Mouse (Mus musculus) C2C12 (cell line): ENCODE measurements around the gene B3gnt3. TPM values are rescaled to one million over a fixed set of nuclear protein-coding genes. Genes with fewer than 3 reads are reported as not detected.
"Not testable (repeated sequence)": the region's sequence is repeated elsewhere in the genome, so short reads cannot be mapped to it uniquely, and the experiment has no call there.

Experiments used
- H3K27me3 ChIP-seq: one replicate; pipeline ENCODE4 v1.6.1; 2011; ENCODE audit not compliant: control insufficient read depth, insufficient read depth, insufficient read length
- H3K36me3 ChIP-seq: one replicate; pipeline ENCODE4 v1.6.1; 2011; ENCODE audit not compliant: control insufficient read depth, insufficient read depth
- H3K4me3 ChIP-seq: one replicate; pipeline ENCODE4 v1.5.1; 2011; ENCODE audit warnings: mild to moderate bottlenecking, control low read depth; ENCODE audit not compliant: poor library complexity, insufficient read depth, severe bottlenecking
- H3K79me2 ChIP-seq: one replicate; pipeline ENCODE4 v1.6.1; 2011; ENCODE audit not compliant: control insufficient read depth, insufficient read depth
- H3K79me3 ChIP-seq: one replicate; pipeline ENCODE4 v1.6.1; 2011; ENCODE audit warnings: low read depth, control low read depth
- H3ac ChIP-seq: one replicate; pipeline ENCODE3; 2011; ENCODE audit warnings: low read depth; ENCODE audit not compliant: control insufficient read depth, insufficient read length
- CEBPB ChIP-seq: IDR thresholded peaks from one replicate; pipeline ENCODE4 v1.6.1; 2011; ENCODE audit warnings: low read depth, mild to moderate bottlenecking, control low read depth, moderate library complexity
- CTCF ChIP-seq: IDR thresholded peaks from one replicate; pipeline ENCODE4 v1.5.1; 2011; ENCODE audit not compliant: control insufficient read depth, insufficient read depth, insufficient read length
- FOSL1 ChIP-seq: IDR thresholded peaks from one replicate; pipeline ENCODE4 v1.8.0; 2011; ENCODE audit warnings: mild to moderate bottlenecking, low read length; ENCODE audit not compliant: poor library complexity, insufficient read depth, severe bottlenecking
- MAX ChIP-seq: IDR thresholded peaks from one replicate; pipeline ENCODE4 v1.6.1; 2011; ENCODE audit warnings: mild to moderate bottlenecking, control low read depth
- MYOD1 ChIP-seq: IDR thresholded peaks from one replicate; pipeline ENCODE4 v1.6.1; 2011; ENCODE audit warnings: low read depth; ENCODE audit not compliant: control insufficient read depth, insufficient read length
- MYOG ChIP-seq: IDR thresholded peaks from one replicate; pipeline ENCODE4 v1.6.1; 2011; ENCODE audit not compliant: control insufficient read depth, insufficient read length; ENCODE audit errors: extremely low read depth
- USF1 ChIP-seq: IDR thresholded peaks from one replicate; pipeline ENCODE4 v1.6.1; 2011; ENCODE audit warnings: low read depth, mild to moderate bottlenecking, control low read depth, moderate library complexity
- long read RNA-seq, 2 experiments: library from polyadenylated mRNA; unstranded; transcript quantifications; one replicate each; pipeline ENCODE4 v2.0.0; 2019 to 2020
- polyA plus RNA-seq: library from polyadenylated mRNA; unstranded; fragments of >200 nt; fragmentation: generic; extraction: Trizol; gene quantifications from one replicate; pipeline ENCODE4 v1.2.1, GENCODE M21; 2012; ENCODE audit warnings: missing spikeins

The B3gnt3 gene
- polyA plus RNA-seq = 0.02 TPM
- long read RNA-seq, experiment 1 = 0 reads
- long read RNA-seq, experiment 2 = 0 reads

DNA sequence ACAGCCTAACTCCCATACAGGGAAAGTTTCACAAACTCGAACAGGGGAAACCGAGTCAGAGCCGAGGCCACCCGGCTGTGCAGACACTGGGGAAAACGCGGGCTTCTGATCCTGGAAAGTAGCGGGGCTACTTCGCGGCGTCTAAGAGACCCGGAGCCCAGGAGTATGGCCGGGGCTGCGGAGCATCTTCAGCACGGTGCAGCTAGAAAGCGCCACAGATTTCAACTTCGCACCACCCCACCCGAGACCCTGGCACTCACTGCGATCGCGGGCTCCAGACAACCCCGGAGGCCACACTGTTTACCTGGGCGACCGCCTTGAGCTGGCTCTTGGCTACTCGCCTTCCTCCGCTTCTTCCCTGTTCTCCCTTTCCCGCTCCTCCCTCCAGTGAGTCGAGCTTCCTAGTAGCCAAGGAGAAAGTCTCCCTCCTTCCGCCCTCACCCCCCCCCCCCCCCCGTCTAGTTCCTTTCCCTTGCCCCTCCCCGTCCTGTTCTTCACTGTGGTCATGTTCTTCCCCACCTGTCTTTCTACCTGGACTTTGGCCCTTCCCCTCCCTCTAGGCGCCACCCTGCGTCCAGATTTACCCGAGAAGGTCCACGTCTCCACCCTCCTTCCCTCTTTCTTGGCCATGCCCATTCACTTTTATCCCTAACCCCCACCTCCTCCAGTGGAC lies at the start of gene B3gnt3:
B3gnt3 (minus strand) TSS at position 376 of the 673 bp plus-strand sequence.
- Histone ChIP-seq H3K27me3 (peaks cover 17% of the 10 kb centered on the region), H3ac (no peak within 1 kb of the TSS), H3K79me2 (no peaks in the 10 kb centered on the region), H3K79me3 (no peaks in the 10 kb centered on the region), H3K36me3 (no peaks in the 10 kb centered on the region), H3K4me3 (no peak within 1 kb of the TSS)
- TF ChIP-seq MYOD1 (no peak), MAX (no peak), CTCF (no peak), USF1 (no peak), FOSL1 (no peak), MYOG (no peak), CEBPB (no peak)

DNA sequence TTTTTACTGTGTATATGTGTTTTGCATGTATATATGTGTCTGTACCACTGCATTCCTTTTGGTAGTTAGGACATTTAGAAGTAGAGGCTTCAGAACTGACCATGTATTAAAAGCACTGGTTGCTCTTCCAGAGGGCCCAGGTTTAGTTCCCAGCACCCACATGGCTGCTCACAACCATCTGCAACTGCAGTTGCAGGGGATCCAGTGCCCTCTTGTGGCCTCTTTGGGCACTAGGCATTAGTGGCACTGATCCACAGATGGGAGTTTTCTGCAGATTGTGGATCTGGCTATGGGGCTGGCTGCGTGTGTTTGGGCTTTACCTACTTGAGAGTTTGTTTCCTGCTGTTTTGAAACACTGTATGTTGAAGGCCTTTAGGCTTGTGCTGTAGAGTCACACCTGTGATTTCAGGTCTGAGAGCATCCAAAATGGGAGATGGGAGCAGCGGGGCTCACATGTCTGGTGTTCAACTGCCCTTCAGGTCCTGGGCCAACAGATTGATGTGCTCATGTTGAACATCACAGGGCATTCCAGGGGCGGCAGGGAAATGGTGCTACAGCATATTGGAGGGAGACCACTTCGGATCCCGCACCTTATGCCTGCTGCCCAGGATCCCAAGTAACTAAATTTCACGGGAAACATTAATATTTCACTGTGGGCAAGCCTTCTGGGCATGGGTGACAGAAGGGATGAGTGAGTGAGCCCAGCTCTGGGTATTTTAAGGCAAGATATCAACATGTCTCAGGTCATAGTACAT lies 47.9 kb upstream of the B3gnt3 start:
- not testable (repeated sequence) for H3K27me3 ChIP-seq, H3K79me2 ChIP-seq, H3ac ChIP-seq, H3K36me3 ChIP-seq, H3K4me3 ChIP-seq, H3K79me3 ChIP-seq

DNA sequence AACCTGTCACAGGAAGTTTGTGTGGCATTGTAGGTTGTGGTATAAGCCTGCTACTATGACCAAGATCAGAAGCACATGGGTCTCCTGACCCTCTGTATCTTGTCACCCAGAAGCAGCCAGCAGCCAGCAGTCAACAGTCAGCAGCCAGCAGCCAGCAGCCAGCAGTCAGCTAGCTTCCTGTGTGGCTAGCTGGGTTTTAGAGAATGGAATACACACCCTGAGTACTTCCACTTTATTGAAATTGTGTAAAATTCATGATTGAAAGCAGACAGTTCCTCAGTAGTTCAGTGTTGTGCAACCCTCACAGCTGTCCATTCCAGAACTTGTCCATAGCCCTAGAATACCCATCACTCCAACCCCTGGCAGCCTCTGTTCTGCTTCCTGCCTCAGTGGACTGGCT lies 45.5 kb upstream of the B3gnt3 start:
- H3K79me2 ChIP-seq, H3ac ChIP-seq, H3K4me3 ChIP-seq, H3K36me3 ChIP-seq, H3K79me3 ChIP-seq, H3K27me3 ChIP-seq: not testable (repeated sequence)

DNA sequence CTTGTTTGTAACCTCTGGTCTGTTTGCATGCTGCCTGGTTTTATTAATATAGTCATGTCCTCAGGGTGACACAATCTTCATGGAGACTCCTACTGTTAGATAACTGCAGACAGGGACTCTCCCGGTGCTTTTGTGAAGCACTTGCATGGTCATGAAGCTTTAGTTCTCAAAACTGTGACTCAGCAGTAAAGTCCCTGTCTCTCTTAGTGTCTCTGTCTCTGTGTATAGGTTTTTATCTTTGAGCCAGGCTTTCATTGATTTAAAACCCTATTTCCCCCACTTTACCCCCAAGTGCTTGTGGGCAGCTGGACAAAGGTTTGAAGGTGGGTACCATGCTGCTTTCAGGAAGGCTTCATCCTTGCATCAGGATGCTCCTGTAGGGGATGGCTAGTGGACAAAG lies 43.7 kb upstream of the B3gnt3 start:
- H3K4me3 ChIP-seq = no peak overlapping the region
- no peaks in the 10 kb centered on the region for H3K79me2 ChIP-seq
- H3K36me3 ChIP-seq = no peaks in the 10 kb centered on the region
- H3K79me3 ChIP-seq = peaks cover 1% of the 10 kb centered on the region
- no peak overlapping the region for H3ac ChIP-seq
- H3K27me3 ChIP-seq = peaks cover 13% of the 10 kb centered on the region
- TF ChIP-seq CEBPB (no peak), MAX (no peak), MYOG (no peak), CTCF (no peak), FOSL1 (no peak), USF1 (no peak), MYOD1 (no peak)

DNA sequence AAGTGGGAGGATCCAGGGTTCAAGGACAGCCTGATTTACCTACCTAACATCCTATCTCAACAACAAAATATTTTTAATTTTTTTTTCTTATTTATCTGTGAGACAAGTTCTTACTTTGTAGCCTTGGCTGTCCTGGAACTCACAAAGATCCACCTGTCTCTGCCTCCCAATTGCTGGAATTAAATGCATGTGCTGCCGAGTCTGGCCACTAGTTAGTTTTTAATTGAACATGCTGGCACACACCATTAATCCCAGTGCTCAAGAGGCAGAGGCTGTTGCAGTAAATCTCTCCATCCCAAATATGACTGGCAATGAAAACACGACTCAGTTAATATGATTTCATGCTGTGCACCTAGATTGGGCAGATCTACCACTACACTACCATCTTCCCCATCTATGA lies 41.2 kb upstream of the B3gnt3 start:
- no peak for TF ChIP-seq FOSL1
- TF ChIP-seq MYOD1 = no peak
- TF ChIP-seq MYOG = no peak
- TF ChIP-seq MAX = no peak
- TF ChIP-seq CEBPB = no peak
- TF ChIP-seq USF1 = no peak
- TF ChIP-seq CTCF = no peak

DNA sequence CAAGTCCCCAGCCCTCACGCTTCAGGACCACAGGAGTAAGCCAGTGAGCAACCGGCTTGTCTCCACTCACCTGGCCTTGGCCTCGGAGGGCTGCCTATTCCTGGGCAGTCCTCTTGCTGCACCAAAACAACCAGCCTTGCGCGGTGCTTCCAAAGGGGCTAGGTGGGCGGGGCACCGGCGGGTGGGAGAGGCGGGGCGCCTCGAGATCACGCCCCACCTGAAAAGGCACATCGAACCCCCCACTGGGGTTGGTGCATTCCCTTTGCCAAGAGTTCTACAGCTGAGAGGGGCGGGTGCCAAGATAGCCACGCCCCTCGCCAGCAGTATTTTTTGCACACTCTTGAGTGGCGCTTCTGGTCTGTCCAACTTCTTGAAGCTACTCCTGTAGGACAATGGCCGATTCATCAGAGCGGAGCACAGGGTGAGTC lies 40.1 kb upstream of the B3gnt3 start:
- no peak overlapping the region for H3K4me3 ChIP-seq
- TF ChIP-seq FOSL1 = no peak
- TF ChIP-seq MYOD1 = no peak
- no peak for TF ChIP-seq MAX
- TF ChIP-seq CTCF = no peak
- TF ChIP-seq USF1 = no peak
- no peak for TF ChIP-seq MYOG
- no peak for TF ChIP-seq CEBPB
- H3K36me3 ChIP-seq = no peaks in the 10 kb centered on the region
- H3K79me2 ChIP-seq = no peaks in the 10 kb centered on the region
- peaks cover 13% of the 10 kb centered on the region for H3K27me3 ChIP-seq
- peaks cover 1% of the 10 kb centered on the region for H3K79me3 ChIP-seq
- H3ac ChIP-seq = no peak overlapping the region

More for the DNA sequence above, 41.2 kb upstream of the B3gnt3 start:
- Histone ChIP-seq H3K27me3 (peaks cover 13% of the 10 kb centered on the region), H3K79me2 (no peaks in the 10 kb centered on the region), H3K4me3 (no peak overlapping the region), H3ac (no peak overlapping the region), H3K79me3 (peaks cover 1% of the 10 kb centered on the region), H3K36me3 (no peaks in the 10 kb centered on the region)

DNA sequence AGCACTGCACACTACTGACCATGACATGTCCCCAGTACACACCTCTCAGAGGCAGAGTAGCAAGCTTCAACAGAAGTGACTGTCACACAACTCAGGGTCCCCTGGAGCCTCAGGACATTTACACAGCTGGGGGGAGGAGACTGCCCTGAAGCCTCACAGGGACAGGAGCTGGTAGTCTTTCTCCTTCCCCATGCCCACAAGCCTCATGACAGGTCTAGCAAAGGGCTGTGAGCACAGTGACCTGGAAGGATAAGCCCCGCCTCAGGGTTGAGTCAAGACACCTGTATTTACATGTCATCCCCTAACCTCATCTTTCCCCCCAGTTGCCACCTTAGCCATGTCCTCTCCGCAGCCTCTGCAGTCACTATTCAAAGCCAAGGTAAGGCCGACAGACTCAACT lies 39.6 kb upstream of the B3gnt3 start:
- H3K79me3 ChIP-seq = peaks cover 3% of the 10 kb centered on the region
- H3K36me3 ChIP-seq = no peaks in the 10 kb centered on the region
- no peaks in the 10 kb centered on the region for H3K79me2 ChIP-seq
- no peak overlapping the region for H3ac ChIP-seq
- H3K27me3 ChIP-seq = peaks cover 13% of the 10 kb centered on the region
- TF ChIP-seq MAX (no peak), FOSL1 (no peak), CEBPB (no peak), MYOD1 (no peak), MYOG (no peak), USF1 (no peak), CTCF (no peak)
- no peak overlapping the region for H3K4me3 ChIP-seq

DNA sequence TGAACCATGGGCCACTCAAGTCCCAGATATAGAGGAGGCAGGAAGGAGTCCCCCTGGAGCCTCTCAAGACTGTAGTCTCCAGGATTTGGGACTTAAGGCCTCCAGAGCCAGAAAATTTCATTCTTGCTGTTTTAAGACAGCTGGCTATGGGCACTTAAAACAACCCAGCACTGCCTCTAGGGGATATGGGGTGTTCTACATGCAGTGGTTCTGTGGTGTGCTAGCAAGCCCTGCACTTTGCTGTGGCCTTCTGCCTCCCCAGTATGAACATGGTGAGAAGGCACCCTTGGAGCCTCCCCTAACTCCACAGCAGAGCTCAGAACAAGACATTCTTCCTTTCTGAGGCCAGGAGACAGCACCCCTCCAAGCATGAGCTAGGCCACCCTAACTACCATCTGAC lies 36.7 kb upstream of the B3gnt3 start:
- H3K79me3 ChIP-seq, H3ac ChIP-seq, H3K79me2 ChIP-seq, H3K36me3 ChIP-seq, H3K4me3 ChIP-seq, H3K27me3 ChIP-seq: not testable (repeated sequence)
